Mouse (Mus musculus) layer of hippocampus, adult 8-10 months (tissue): Measurements from ENCODE around the gene Cd24a. TPM values are rescaled to one million over a fixed set of nuclear protein-coding genes. Genes with fewer than 3 reads are reported as not detected.

Experiments
- DNase-seq, 2 experiments: peaks; one replicate each; pipeline ENCODE4 v3.0.0; 2022; ENCODE audit warnings: low spot score in 2 of 2
- total RNA-seq, 4 experiments: library from RNA; stranded (reverse); gene quantifications; 2 replicates each; pipeline ENCODE4 v1.2.4; 2022

Cd24a gene
- total RNA-seq, 4 experiments from 2014 or later = 7.3 to 13.6 (median 12.1) TPM

DNA sequence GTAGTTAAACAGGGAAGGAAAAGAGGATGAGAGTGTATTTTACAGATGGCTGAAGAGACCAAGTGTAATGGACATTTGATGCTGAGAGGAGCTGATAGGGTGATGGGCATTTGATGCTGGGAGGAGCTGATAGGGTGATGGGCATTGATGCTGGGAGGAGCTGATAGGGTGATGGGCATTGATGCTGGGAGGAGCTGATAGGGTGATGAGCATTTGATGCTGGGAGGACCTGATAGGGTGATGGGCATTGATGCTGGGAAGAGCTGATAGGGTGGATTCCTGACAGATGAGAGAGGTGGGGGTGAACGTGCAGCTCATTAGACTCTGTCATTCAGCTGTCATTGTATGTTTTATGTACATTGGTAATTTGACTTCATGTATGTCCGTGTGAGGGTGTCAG, 47.5 kb downstream of the Cd24a start:
- DNase-seq = no peak

DNA sequence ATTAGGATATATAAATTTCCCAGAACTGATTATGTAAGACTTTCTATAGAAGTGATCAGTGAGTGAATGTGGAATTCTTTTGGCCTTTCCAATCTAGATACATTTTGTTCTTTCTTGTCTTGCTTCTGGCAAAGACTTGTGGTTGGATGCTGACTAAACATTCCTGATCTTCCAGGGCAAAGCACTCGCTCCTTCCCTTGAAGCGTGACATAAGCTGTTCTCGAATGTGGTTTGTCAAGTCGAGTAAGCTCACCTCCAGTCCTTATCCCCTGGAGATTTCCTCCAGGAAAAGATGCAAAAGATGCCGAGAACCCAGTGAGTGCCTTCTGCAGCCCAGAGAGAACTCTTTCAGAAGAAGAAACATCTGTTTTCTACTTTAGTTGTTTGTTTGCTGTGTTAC, 51.1 kb downstream of the Cd24a start:
- no peak for DNase-seq

DNA sequence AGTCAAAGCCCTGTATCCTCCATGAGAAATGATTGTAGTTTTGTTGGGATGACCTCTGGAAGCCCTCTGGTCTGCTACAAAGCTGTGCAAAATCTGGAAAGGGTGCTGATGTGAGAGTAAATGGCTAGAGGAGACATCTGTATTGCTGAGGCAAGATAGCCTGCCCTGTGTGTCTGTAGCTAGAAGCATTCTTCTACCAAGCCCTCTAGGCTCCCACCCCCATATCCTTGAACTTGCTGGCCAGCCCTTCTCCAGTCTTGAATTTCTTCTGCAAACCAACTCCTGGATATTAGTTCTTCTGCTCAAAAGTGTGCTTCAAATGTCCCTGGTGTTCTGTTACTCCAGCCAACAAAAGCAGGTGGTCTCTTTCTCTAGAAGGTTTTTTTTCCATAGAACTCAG, 51.8 kb downstream of the Cd24a start:
- DNase-seq = no peak

DNA sequence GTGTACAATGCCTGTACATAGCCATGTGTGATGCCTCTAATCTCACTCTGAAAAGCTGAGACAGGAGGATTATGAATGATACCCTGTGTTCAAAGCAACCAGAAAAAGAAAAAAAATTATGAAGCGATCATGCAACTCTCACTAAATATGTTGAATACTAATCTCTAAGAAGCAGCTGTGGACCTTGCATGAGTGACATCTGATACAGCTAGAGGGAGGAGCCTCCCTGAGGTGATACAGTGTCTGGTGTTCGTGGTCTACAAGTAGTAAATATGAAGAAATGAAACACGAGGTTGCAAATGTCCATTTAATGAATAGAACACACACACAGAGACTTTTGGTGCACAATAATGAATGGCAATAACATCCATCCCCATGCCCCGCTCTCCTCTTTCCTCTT, 52.5 kb downstream of the Cd24a start:
- no peak for DNase-seq

DNA sequence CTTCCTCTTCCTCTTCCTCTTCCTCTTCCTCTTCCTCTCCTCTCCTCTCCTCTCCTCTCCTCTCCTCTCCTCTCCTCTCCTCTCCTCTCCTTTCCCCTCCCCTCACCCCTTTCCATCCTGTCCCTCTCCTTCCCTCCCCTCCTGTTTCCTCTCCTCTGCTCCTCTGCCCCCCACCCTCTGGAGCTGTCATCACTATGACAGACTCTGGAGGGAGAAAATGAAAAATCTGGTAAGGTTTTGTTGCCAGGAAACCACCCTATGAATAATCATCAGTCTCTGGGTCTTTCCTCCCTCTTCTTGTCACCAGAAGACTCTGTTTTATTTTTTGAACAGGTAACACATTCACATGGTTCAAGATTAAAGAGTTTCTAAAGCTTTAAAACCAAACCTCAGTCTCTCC, 53.0 kb downstream of the Cd24a start:
- DNase-seq = no peak

DNA sequence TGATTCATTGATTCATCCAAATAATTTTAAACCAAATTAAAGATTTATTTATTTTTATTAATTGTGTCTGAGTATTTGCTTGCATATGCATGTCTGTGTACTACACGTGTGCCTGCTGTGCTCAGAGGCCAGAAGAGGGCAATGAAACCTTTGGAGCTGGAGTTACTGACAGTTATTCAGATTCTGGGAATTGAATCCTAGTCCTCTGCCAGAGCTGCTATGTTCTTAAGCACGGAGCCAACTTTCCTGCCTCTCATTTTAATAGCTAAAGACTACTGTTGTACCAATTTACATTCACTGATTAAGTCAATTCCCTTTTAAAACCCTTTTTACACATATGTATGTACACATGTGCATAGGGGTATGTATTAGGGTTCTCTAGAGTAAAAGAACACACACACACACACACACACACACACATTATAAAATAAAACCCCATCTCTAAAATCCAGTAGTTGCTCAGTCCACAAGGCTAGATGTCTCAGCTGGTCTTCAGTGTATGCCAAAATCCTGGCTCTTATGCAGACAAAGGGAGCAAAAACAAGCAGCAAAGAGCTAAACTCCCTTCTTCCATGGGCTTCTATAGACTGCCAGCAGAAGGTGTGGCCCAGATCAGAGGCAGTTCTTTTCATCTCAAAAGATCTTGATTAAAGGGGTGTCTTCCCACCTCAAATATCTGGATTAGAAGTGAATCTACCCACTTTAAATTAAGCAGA, 53.7 kb downstream of the Cd24a start:
- DNase-seq = no peak

DNA sequence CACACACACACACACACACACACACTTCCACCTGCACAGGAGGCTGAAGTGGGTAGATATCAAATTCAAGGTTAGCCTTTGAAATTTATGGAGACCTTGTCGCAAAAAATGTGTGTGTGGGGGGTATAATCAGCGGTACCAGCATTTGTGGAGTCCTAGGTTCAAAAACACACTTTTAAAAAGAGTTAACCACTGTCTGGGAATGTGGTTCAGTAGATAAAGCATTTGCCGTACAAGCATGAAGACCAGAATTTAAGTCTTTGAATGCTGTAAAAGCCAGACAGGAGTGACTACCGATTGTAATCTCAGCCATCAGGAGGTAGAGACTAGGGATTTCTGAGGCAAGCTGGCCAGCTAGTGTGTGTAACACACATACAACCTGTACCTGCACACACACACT, 55.0 kb downstream of the Cd24a start:
- no peak for DNase-seq

Other genes starting within 250 kb of the Cd24a start
- gene Bend3, start 99.5 kb upstream of the Cd24a start, total RNA-seq = 1 to 10 TPM; 4.6 to 7.2 (median 6.1) TPM
- gene Gm9803, start 54.2 kb upstream of the Cd24a start, total RNA-seq = 10 to 100 TPM in 2 of 4 experiments, 1 to 10 TPM in 2; 6.6 to 17.1 (median 11.8) TPM
- 10 to 100 TPM; 33.9 to 44.5 (median 41.1) TPM for gene 1700021F05Rik, start 37.3 kb upstream of the Cd24a start, total RNA-seq